Mouse (Mus musculus) cerebellum, postnatal 14 days (tissue): ENCODE data around the gene Dnase1.
"Not testable (repeated sequence)": the region's sequence is repeated elsewhere in the genome, so short reads cannot be mapped to it uniquely, and the experiment has no call there.

ENCODE experiments used
- DNase-seq, 2 experiments: peaks; one replicate each; pipeline ENCODE4 v3.0.0; 2021; ENCODE audit warnings: mixed read lengths in 2 of 2

The Dnase1 gene

GRCm38 (mm10) chr16:4036807-4037206, at the start of gene Dnase1:
Dnase1 (plus strand) TSS chr16:4036942.
- no peak for DNase-seq

GRCm38 (mm10) chr16:3988410-3988809, 48.3 kb upstream of the Dnase1 start:
- DNase-seq: no peak

- peak; percentile 96 to 97 for DNase-seq
Observed at GRCm38 (mm10) chr16:4003489-4004398, 33.0 kb upstream of the Dnase1 start, which contains the start of gene Slx4. Slx4 (minus strand) TSS chr16:4003770.

GRCm38 (mm10) chr16:4012882-4013570, 23.7 kb upstream of the Dnase1 start:
- no peak for DNase-seq

DNA sequence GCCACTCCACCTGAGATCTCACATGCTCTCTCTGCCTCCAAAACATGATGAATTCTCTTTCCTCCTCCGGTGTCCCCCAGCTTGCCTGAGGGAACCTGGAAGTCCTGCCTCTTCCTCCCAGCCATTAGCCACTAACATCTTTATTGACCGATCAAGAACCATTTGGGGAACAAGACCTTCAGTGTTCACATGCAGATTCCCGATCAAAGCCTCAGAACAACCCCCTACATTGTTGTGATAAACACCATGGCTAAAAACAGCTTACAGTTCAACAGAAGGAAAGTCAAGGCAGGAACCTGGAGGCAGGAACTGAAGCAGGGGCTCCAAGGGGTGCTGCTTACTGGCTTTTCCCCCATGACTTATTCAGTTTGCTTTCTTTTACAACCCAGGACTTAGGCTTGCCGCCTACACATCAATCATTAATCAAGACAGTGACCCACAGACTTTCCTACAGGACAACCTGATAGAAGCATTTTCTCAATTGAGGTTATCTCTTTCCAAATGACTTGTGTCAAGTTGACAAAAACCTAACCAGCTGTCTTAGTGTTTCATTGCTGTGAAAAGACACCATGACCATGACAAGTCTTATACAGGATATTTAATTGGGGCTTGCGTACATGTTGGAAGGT, 22.6 kb upstream of the Dnase1 start:
- no peak for DNase-seq

GRCm38 (mm10) chr16:4016786-4017185, 20.0 kb upstream of the Dnase1 start:
- DNase-seq: not testable (repeated sequence)

DNA sequence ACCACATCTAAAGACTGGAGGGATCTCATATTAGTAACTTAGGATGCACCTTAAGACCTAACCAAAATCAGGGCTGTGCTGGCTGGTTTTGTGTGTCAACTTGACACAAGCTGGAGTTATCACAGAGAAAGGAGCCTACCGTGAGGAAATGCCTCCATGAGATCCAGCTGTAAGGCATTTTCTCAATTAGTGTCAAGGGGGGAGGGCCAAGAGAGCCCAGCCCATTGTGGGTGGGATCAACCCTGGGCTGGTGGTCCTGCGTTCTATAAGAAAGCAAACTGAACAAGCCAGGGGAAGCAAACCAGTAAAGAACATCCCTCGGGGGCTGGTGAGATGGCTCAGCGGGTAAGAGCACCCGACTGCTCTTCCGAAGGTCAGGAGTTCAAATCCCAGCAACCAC, 19.3 kb upstream of the Dnase1 start:
- DNase-seq: not testable (repeated sequence)

GRCm38 (mm10) chr16:4021241-4021640, 15.5 kb upstream of the Dnase1 start:
- DNase-seq: no peak

DNA sequence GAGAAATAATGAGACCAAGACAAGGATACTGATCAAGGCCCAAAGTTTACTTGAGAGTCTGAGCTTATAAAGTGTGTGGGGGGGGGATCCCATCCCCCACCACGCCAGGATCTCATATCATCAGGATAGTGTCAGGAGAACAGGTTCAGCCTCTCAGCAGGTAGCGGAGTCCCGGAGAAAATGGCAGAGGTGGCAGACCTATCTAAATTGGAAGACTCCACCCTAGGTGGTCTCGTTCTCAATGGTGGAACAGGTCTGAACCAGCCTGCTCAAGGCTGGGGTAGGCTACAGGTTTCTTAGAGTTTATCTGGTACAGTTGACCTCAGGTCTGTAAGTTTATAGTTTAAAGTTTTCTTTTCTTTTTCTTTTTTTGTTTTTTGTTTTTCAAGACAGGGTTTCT, 14.0 kb upstream of the Dnase1 start:
- DNase-seq: no peak

DNA sequence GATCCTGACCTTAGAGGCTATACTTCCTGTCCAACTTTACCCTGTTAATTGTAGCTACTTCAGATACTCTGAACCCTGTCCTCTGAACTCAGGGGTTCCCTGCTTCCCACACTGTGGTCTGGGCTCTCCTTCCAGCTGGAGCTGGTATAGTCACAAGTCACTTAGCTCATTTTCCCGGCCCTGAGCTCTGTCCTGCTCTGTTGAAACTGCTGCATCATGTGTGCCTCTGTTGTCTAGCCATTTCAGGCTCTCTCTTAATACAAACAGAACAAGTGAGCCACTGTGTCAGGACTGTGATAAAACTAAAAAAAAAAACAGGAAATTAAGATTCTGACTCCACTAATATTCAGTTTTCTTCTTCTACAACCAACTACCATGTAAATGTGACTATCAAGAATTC, 10.1 kb upstream of the Dnase1 start:
- no peak for DNase-seq

DNA sequence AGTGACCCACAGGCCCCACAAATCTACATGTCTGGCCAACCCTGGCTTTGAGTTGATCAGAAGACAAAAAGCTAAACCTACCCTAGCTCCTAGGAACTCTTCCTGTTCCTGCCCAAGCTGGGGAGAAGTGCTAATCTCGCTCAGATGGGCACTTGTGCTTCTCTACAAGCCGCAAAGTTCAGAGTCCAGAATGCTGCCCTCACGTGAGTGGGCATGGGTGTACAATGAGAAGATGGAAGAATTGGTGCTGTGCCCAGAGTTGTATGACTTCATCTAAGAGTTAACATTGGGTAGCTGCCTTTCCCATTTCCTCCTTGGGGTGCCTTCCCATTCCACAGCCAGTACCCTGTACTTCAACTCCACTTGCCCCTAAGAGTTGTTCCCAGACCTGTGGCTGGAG, 9.5 kb upstream of the Dnase1 start:
- DNase-seq: no peak

DNA sequence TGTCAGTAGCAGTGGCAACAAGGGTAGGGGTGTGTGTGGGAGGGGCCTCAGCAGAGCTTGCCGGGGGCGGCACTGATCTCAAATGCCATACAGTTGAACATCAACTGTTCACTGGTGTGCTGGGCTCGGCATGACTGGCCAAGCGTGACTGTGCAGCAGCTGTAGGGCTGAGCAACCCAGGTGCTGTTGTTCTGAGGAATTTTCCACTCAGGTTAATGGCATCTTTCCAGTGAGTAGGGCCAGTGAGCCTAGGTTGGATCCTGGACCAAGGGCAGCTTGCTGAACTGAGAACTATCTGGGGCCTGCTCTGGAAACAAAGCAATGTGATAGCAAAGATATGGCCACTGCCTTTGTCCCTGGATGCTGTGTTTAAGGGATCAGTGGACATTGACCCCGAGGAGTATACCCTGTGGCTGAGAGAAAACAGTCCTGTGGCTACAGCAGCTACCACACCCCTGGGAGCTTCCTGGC, 7.3 kb upstream of the Dnase1 start:
- DNase-seq: no peak

DNA sequence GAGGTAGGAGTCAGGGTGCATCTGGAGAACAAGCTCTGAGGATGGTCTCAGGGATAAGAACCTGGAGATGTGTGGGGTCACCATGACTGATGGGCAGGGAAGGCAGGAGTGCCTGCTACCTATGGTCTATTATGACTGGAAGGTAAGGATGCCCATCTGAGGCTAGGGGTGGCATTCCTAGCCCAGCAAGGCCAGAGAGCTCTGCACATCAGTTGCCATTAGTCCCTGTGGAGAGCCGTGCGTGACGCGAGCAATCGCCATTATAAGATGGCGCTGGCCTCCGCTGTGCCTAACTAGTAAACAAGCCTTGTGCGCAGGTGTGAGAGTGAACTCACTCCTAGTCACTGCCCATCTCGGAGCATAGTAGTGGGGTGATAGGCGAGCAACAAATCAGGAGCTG, 6.2 kb upstream of the Dnase1 start:
- DNase-seq: no peak

GRCm38 (mm10) chr16:4031441-4032274, 5.1 kb upstream of the Dnase1 start:
- no peak for DNase-seq

DNA sequence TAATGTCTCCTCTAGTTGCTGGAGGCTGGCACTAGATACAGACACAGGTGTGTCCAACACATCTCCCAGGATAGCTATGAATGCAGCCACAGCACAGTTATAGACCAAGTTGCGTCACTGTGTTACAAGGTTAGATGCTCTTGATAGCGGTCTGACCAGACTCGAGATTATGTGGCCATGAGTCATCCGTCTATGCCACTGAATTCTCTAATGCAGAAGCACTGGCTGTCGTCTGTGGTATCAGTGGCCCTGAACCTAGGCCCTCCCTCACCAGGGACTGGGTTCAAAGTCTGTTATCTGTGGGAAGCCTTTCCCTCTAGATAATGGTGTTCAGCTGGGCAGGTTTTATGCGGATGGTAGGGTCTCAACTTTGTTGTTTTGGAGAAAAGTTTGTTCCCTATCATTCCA, 4.4 kb upstream of the Dnase1 start:
- DNase-seq: no peak

DNA sequence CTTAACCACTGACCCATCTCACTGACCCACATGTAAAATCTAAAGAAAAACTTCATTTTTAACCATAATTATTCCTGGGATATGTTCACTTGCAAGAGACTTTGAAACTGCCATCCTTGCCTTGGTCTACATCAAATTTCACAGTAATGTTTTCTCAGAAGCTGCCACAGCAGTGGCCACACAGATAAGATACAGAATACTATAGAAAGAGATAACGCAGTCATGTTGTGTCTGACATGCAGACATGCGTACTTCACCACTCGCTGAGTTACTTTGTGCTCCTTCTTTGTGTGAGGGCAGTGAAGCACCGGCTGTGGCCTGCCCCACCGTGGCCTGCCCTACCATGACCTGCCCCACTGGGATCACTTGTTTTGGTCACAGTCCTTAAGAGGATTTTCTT, 2.8 kb upstream of the Dnase1 start:
- no peak for DNase-seq

DNA sequence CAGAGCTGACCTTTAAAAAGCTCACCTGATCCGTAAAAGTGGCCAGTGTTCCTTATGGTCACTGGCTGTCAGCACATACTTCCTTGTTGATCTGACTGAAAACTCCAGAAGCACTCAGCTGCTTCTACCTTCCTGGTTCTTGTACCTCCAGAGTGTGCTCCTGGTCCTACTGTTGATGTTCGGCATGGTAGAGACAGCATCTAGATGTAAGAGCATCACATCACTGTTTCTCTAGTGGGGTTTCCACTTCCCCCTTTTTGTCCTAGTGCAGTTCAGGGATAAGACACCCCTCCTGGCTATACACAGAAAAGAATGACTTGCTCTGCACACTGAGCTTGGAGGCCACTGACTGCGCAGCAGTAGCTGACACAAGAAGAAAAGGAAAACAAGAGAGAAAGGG, 2.3 kb upstream of the Dnase1 start:
- DNase-seq: no peak

DNA sequence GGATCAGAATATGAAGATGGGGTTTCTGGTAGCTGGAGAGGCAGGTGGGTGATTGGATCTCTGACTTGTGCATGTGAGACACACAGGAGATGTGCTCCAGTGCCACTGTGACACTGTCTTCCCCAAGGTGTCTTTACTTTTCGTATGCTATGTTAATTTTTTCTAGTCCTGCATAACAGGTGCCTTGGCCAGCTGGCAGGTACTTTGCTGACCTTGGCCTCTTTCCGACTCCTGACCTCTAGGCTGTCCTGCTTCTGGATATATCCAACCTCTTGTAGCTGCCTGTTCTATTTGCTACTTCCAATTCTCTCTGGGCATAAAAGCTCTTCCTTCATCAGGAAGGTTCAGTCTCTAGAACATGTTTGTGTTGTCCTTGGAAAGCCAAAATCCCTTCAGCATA, 1.2 kb upstream of the Dnase1 start:
- DNase-seq: no peak

GRCm38 (mm10) chr16:4037690-4038089, 948 bp downstream of the Dnase1 start:
- DNase-seq: no peak

DNA sequence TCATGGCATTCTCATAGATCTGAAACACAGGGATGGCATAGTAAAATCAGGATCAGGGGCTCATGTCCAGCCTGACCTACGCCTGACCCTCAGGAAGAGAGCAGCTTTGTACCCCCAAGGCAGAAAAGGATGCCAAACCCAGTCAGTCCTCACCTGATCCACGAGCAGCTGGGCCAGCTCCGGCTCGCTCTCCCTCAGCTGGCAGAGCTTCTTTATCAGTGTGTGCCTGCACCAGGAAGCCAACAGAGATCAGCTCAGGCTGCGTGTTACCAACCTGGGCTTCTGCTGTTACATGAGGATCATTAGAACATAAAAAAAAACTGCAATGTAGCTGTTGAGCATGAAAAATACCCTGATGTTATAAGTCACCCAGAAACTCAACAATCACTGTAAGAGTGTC, 3.5 kb downstream of the Dnase1 start:
- DNase-seq: no peak

- no peak for DNase-seq
Observed at GRCm38 (mm10) chr16:4041646-4042045, 4.9 kb downstream of the Dnase1 start.

GRCm38 (mm10) chr16:4044093-4044492, 7.4 kb downstream of the Dnase1 start:
- no peak for DNase-seq

- DNase-seq: no peak
Observed at GRCm38 (mm10) chr16:4045524-4045923, 8.8 kb downstream of the Dnase1 start.
